Mouse (Mus musculus): Measurements from ENCODE around the gene Slc25a33.
"Not testable (repeated sequence)": the region's sequence is repeated elsewhere in the genome, so short reads cannot be mapped to it uniquely, and the experiment has no call there.

Slc25a33 gene

GRCm38 (mm10) chr4:149758423-149758822 lies 15.7 kb downstream of the Slc25a33 start:
- no peak for DNase-seq (ENCODE audit: low read depth)

DNA sequence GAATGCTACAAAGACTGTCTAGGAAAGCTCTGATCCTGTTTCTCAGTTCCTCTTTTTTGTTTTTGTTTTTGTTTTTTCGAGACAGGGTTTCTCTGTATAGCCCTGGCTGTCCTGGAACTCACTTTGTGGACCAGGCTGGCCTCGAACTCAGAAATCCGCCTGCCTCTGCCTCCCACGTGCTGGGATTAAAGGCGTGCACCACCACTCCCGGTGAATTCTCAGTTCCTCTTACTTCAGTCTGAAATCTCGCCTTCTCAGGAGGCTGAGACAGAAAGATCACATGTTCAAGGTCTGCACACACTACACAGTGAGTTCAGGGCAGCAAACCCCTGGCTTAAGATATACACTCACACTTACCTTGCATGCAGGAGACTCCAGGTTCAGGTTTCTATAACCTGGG lies 17.5 kb downstream of the Slc25a33 start:
- not testable (repeated sequence) for DNase-seq (ENCODE audit: low read depth)

DNA sequence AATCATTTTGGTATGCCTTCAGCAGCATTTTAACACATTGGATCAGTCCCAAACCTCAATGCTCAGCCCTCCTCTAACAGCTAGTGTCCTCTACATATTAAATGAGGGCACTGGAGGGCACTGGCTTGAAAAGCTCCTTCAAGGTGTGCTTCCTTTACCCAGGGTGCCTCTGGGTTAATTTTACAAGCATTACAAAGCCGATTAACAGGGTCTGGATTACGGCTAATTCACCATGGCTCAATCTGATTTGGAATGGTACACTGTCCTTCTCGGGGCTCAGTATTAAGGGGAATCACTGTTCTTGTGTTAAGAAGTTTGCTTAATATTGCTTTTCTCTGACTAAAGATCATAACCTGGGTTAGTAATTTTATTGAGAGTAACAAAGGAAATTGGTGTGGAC lies 21.2 kb downstream of the Slc25a33 start:
- no peak for DNase-seq (ENCODE audit: low read depth)

DNA sequence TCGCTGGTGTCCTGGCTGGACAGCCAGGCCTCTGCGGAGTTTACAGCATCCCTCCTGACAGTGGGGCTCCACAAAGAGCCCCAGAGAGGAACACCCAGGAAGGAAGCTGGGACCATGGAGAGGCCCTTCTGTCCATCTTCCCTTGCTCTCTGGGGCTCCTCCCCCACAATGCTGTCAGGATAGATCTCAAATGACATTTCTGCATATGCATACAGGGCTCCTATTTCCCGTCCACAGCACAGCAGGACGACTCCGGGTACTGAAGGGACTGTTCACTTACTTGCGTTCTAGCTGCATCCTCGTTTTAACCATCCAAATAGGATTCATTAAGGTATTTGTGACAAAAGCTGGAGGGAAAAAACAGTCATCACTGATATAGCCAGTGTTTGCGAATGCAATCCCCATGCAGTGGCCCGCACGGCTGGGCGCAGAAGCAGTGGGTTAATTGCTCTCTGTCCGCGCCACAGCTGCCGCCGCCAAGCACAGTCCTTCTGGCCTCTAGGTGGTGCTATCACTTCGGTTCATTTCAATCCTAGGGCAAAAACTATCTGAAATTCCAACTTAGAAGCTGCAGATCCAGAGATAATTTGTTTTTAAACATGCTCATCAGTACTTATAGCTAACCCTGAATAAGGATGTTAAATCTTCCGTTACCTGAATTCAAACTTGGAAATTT lies 21.8 kb downstream of the Slc25a33 start:
- peak; percentile 39 for DNase-seq (ENCODE audit: low read depth)

DNA sequence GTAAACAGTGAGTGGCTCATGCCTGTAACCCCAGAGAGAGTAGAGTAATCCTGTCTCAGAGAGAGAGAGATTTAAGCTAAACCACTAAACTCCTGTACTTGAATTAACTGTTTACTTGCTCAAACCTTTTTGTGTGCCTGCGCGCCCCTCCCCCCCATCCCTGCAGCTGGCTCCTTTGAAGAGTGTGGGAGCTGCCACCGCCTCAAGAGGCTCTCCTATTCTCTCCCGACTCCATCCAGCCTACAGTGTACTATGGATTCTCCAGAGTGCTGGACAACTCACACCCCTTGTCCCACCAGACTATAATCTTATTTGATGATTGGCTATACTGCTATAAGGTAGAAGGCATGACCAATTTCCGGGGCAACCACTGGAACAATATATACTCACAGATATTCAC lies 23.4 kb downstream of the Slc25a33 start:
- DNase-seq (ENCODE audit: low read depth) = no peak

- DNase-seq (ENCODE audit: low read depth) = not testable (repeated sequence)
These were observed 24.4 kb downstream of the Slc25a33 start for GRCm38 (mm10) chr4:149749663-149750015.

- no peak for DNase-seq (ENCODE audit: low read depth)
These were observed 24.9 kb downstream of the Slc25a33 start for GRCm38 (mm10) chr4:149749003-149749662.

DNA sequence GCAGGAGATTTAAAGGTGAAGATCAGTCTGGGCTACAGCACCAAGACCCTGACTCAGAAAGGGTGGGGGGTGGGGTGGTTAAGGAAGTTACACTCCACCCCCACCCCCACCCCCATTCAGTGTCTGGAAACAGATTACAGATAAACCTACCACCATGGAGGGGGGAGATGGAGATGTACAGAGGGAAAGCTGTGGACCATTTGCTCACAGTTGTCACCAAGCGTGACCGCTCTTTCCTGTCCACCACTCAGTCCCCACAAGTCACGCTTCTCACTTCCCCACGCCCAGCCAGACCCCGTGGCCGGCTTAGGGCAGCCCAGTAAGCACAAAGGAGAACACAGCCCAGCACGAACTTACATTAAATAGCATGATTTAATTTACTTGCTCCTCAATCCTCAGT lies 30.0 kb downstream of the Slc25a33 start:
- no peak for DNase-seq (ENCODE audit: low read depth)

DNA sequence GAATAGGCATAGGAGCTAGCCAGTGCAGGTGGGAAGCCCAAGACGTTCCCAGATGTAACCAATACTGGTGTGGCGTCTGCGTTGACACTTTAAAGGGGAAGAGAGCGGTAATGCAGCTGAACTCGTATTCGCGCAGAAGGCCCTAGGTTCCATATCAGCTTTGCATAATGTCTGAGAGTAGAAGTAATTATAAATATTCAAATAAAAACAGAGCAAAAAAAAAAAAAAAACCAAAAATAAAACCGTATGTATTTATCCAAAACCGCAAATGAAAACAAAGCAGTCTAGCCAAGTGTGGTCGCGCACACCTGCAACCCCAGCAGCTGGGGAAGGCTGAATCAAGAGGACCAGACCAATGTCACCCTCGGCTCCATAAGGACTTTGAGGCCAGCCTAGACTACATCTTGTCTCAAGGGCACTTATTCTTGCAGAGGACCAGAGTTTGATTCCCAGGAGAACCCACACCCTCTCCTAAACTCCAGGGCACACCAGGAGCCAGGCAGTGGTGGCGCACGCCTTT lies 32.0 kb downstream of the Slc25a33 start:
- no peak for DNase-seq (ENCODE audit: low read depth)

DNA sequence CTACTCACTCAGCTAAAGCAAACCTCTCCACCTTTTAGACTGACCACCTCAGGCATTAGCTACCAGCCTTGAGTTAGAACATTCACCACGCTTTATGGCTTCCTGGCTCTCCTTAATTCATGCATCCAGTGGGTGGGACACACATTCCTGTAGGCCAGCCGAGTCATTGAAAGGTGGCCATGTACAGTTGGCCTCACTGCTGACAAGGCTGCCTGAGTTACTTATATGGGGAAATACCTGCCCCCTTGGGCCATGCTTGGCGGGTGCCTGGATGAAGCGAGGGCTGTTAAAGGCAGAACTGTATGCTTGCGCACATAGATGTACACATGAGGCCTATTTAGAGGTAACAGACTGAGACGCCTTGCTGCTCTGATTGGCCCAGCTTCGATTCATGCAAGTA lies 33.8 kb downstream of the Slc25a33 start:
- DNase-seq (ENCODE audit: low read depth) = no peak

DNA sequence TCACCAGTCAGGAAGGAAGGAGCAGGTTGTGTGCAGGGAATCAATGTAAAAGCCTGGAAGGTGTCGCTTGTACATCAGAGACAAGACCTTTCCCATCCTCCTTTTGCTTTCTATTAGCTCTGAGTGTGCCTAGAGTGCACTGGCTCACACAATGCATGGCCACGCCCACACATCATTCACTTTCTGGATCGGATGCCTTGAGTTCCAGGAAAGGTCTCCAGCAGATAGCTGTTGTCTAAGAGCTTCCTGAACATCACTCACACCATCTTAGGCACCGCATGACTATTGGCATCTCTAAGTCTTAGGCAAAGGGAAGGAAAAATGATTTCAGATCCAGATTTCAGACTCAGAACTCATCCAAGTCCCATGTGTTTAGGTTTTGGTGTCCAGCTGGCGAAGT lies 34.6 kb downstream of the Slc25a33 start:
- DNase-seq (ENCODE audit: low read depth) = no peak

GRCm38 (mm10) chr4:149737383-149738324 lies 36.4 kb downstream of the Slc25a33 start, which contains the start of gene Tmem201:
Gene Tmem201 (minus strand): TSS chr4:149738044.
- peak; percentile 90 for DNase-seq (ENCODE audit: low read depth)

DNA sequence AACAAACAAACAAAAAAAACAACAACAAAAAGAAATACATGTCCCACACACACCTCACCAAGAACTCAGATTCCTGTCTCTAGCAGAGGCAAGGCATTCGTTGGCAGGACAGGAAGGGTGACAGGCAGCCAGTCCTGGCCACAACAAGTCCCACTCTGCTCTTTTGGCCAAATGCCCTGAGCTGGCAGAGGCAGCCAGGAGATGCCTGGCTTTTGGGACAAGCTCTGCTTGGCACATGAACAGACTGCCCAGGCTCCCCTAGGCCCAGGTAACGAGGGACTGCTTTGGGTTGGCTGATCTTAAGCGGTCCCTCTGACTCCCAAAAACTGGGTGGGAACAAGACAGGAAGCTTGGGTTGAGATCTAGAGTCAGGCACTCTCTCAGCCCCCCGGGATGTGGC lies 37.5 kb downstream of the Slc25a33 start:
- DNase-seq (ENCODE audit: low read depth) = peak; percentile 70

DNA sequence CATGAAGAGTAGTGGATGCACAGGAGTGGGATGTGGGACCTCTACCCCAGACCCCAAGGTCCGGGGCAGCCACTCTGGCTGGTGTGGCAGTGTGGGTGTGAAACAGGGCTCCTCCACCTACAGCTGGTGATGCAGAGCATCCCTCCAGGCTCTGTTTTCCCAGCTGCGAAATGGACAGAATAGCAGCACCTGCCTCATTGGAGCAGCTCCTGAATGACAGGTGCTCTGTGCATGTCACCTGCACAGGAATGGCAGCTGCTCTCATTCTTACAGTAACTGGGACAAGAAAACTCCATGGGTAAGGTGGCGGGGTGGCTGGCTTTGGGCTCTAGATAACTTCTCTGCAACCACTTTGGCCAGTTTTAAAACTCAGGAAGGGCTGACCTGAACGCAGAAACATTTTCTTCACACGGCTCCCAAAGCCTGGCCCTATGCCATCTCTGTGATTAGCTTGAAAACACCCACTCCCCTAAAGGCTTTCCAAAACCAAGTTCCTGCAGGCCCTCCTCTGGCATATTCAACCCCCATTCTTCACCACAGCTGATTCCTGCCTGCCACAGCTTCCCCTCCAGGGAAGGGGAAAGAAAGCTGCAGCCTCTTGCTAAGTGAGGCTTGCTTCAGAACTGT lies 38.3 kb downstream of the Slc25a33 start:
- DNase-seq (ENCODE audit: low read depth) = peak; percentile 18

GRCm38 (mm10) chr4:149734730-149735475 lies 39.2 kb downstream of the Slc25a33 start:
- no peak for DNase-seq (ENCODE audit: low read depth)

- no peak for DNase-seq (ENCODE audit: low read depth)
These were observed 39.8 kb downstream of the Slc25a33 start for GRCm38 (mm10) chr4:149734246-149734645.

- no peak for DNase-seq (ENCODE audit: low read depth)
These were observed 40.3 kb downstream of the Slc25a33 start for GRCm38 (mm10) chr4:149733748-149734147.

- no peak for DNase-seq (ENCODE audit: low read depth)
These were observed 41.3 kb downstream of the Slc25a33 start for GRCm38 (mm10) chr4:149732800-149733199.

DNA sequence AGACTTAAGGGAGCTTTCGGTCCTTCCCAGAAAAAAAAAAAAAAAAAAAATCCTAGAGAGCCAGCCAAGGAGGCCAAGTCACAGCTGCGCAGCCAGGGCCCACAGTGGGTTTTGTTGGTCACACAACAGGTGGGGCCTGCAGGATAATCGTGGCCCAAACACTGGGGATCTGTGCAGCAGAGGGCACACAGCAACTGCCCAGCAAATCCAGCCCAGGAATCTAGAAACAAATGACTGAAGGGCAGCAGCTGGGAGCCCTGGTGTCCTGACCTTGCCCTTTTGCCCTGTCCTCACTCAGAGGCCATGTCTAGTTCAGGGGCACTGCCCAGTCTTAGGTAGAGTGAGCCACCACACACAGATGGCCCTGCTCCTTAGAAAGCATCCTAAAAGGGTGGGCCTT lies 41.8 kb downstream of the Slc25a33 start:
- no peak for DNase-seq (ENCODE audit: low read depth)

DNA sequence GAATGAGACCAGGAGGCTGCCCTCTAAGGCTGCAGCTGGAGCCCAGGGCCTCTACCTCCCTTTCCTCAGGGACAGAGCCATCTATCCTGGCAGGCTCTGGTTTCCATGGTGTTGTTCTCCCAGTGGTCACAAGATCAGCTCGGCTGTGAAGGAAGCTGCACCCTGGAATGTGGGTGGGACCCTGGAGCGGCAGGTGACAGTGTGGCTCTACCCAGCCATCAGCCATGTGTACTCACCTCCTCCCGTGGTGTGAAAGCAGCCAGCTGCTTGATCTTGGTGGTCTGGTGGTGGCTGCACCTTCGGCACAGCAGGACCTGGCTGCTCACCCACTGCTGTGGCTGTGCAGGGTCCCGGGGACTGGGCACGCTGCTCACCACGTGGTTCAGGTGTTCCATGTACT lies 43.2 kb downstream of the Slc25a33 start:
- DNase-seq (ENCODE audit: low read depth) = no peak

DNA sequence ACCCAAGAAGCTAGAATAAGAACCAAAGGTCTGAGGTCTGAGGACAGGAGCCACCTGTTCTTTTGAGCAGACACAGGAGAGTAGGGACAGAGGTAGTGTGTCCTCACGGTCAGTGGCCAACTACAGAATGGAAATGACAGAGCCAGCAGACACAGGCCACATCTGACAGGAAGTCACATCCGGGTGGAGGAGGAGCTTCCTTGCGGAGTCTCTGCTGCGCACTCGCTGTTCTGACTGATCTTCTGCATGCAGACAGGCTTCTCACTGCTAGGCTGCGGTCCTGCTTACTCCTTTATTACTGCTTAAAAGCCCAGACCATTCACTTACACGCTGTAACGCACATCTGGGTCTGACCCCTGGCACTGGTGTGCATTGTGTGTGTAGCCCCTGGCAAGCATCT lies 45.3 kb downstream of the Slc25a33 start:
- DNase-seq (ENCODE audit: low read depth) = peak; percentile 33

Measured in 416B (cell line).